Mouse (Mus musculus) kidney, embryonic 15.5 days (tissue): Measurements from ENCODE around the gene Sptlc2. TPM values are rescaled to one million over a fixed set of nuclear protein-coding genes. Genes with fewer than 3 reads are reported as not detected.
A peak's percentile ranks its signal among the peaks of the same experiment; 100 is the strongest.

Source experiments
- ATAC-seq: fragments of 200-750 bp; cut with Nextera tagmentation; replicated peaks from 2 replicates; pipeline ENCODE4 v1.8.0; 2017; ENCODE audit warnings: moderate TSS enrichment; ENCODE audit not compliant: low FRiP score
- H3K27ac ChIP-seq: fragments of 300-500 bp; sonication (generic); 2 replicates; pipeline ENCODE4 v1.5.1; 2015; ENCODE audit warnings: mild to moderate bottlenecking, inconsistent platforms
- H3K27me3 ChIP-seq: fragments of 300-500 bp; sonication (generic); 2 replicates; pipeline ENCODE4 v1.6.1; 2015; ENCODE audit warnings: inconsistent platforms
- H3K36me3 ChIP-seq: fragments of 300-500 bp; sonication (generic); 2 replicates; pipeline ENCODE4 v1.6.1; 2015; ENCODE audit warnings: inconsistent platforms
- H3K4me1 ChIP-seq: fragments of 300-500 bp; sonication (generic); 2 replicates; pipeline ENCODE4 v1.6.1; 2015; ENCODE audit warnings: inconsistent platforms
- H3K4me2 ChIP-seq: fragments of 300-500 bp; sonication (generic); 2 replicates; pipeline ENCODE4 v1.6.1; 2015; ENCODE audit warnings: moderate library complexity, mild to moderate bottlenecking, inconsistent platforms
- H3K4me3 ChIP-seq: fragments of 300-500 bp; sonication (generic); replicated peaks from 2 replicates; pipeline ENCODE4 v1.5.1; 2015; ENCODE audit warnings: mild to moderate bottlenecking, inconsistent platforms
- H3K9ac ChIP-seq: fragments of 300-500 bp; sonication (generic); 2 replicates; pipeline ENCODE4 v1.6.1; 2015; ENCODE audit warnings: mild to moderate bottlenecking, inconsistent platforms
- H3K9me3 ChIP-seq: fragments of 300-500 bp; sonication (generic); replicated peaks from 2 replicates; pipeline ENCODE4 v1.6.1; 2016; ENCODE audit warnings: inconsistent platforms
- WGBS: fragments of 180-500 bp; shearing (Covaris S2); methylation state at CpG from one replicate; pipeline ENCODE4 v1.1.7; 2015; ENCODE audit warnings: mixed read lengths; 5-methylcytosine and 5-hydroxymethylcytosine counted together
- polyA plus RNA-seq: library from polyadenylated mRNA; unstranded; fragments of >200 nt; fragmentation: Nextera tagmentation; extraction: Ambion mirVana; gene quantifications from 2 replicates; pipeline ENCODE4 v1.2.1, GENCODE M21; 2015

Sptlc2 gene
- polyA plus RNA-seq, 1 experiment from 2014 or later, result 75.4 TPM

DNA sequence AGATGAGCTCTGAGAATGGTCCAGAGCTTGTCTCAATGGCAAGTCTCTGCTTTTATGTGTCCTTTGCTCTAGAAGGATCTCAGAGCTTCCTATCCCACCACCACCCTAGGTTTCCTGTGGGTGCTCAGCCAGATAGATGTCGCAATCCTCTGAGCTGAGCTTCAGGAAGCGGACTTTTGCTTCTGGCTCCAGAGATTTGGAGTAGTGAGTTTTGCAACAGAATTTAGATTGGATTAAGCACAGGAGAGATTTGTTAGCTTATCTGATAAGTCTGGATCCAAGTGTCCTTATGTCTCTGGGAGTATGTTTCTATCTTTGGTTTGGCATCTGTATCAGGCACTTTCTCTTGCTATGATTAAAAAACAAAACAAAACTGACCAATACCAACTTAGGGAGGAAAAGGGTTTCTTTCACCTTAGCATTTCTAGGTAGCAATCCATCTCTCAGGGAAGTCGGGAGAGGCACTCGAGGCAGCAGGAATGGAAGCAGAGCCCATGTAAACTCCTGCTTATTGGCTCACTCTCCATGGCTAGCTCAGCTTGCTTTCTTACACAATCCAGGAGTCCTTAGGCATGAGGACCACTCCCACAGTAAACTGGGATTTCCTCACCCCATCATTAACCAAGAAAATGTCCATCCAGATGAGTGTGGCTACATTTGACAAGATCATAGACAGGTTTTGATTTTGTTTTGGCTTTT, 5.4 kb upstream of the Sptlc2 start:
- Histone ChIP-seq H3K27ac (no peak overlapping the region), H3K36me3 (no peaks in the 10 kb centered on the region), H3K4me1 (no peaks in the 10 kb centered on the region), H3K9me3 (no peaks in the 10 kb centered on the region), H3K27me3 (no peaks in the 10 kb centered on the region), H3K4me3 (no peak overlapping the region), H3K4me2 (no peak overlapping the region), H3K9ac (no peak overlapping the region)
- WGBS, result 74% methylated on average over 4 of the region's 4 CpGs
- ATAC-seq, result no peak

DNA sequence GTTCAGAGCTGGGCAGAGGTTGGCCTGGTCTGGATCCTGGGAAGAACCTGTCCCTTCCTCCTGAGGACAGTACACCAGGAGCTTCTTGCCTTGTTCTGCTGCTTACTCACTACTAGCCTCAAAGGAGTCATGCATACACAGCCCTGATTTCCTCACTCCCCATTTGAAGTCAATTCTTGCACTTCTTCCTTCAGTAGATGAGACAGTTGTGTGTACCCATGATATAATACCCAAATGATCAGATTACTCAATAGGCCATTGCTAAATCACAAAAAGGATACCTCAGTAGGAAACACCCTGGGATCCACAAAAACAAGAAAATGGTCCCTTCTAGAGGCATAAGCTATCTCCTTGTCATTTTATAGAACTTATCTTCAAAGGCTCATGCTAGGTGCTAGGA, 3.2 kb upstream of the Sptlc2 start:
- Histone ChIP-seq H3K36me3 (no peaks in the 10 kb centered on the region), H3K4me3 (no peak overlapping the region), H3K4me1 (peaks cover 7% of the 10 kb centered on the region), H3K4me2 (no peak overlapping the region), H3K9me3 (no peaks in the 10 kb centered on the region), H3K9ac (no peak overlapping the region), H3K27ac (no peak overlapping the region), H3K27me3 (no peaks in the 10 kb centered on the region)
- ATAC-seq, result no peak

DNA sequence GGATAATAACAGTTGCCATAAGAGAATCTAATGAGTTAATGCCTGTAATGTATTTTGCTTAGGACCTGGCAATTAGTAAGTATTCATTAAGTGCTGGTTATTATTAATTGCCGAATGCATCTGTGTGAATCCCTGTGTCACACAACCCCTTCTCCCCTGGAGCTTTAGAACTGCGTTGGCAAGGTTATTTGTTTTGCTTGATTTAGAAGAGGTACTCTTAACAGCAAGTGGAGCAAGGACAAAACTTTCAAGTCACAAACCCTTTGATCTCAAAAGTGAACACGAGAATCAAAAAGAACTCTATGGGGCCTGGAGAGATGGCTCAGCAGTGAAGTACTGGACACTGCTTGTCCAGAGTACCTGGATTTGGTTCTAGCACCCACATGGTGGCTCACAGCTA, 1.1 kb upstream of the Sptlc2 start:
- no peak for ATAC-seq
- Histone ChIP-seq H3K9me3 (no peaks in the 10 kb centered on the region), H3K4me2 (peak overlapping the region; percentile 94), H3K36me3 (no peaks in the 10 kb centered on the region), H3K27ac (0 out of 2 replicates have a peak overlapping the region, but pooled peaks have one; percentile 89), H3K9ac (0 out of 2 replicates have a peak overlapping the region, but pooled peaks have one; percentile 32), H3K4me3 (peak overlapping the region; percentile 99; the same call in 1 of the 2 replicates), H3K27me3 (no peaks in the 10 kb centered on the region), H3K4me1 (peaks cover 13% of the 10 kb centered on the region)
- WGBS, result 63% methylated on average over 3 of the region's 3 CpGs

DNA sequence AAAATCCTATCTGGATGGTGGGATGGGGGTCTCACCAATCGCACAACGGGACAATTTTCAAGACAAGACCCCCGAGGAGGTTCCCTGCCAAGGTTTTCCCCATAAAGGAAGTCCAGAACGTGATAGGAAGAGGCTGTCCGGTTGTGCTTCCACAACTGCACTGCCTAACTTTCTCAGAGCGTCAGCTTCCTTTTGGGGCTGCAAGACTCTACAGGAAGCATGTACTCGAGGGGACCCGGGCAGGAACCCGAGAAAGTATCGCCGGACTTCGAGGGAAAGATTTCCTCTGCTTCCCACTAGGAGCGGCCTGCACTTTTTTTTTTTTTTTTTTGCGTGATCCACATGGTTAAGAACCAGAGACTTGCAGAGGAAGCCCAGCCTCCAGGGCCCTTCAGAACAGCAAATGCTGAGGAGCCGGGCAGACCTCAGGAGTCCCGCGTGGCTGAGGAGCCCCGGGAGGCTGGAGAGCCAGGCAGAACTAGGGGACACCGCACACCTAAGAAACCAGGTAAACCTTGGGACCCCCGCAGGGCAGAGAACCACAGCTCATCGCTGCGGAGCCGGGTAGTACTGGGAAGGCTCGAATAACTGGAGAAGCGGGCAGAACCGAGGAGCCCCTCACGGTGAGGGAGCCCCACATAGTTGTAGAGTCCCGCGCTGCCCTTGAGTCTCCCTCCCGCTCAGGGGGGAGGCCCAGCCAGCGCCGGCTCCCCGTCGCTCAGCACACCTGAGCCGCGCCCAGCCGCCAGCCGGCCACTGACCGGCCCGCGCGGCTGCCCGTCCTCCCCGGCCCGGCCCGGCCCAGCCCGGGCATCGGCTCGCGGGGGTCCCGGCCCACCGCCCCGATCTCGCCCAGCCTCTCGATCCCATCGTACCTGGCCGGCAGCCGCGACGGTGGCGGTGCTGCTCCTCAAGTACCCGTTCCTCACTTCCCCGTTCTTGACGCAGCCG, 709 bp downstream of the Sptlc2 start:
- Histone ChIP-seq H3K4me1 (peaks cover 13% of the 10 kb centered on the region), H3K9me3 (no peaks in the 10 kb centered on the region), H3K4me3 (peak overlapping the region; percentile 99), H3K27me3 (no peaks in the 10 kb centered on the region), H3K9ac (peak overlapping the region; percentile 90), H3K4me2 (peak overlapping the region; percentile 94), H3K36me3 (no peaks in the 10 kb centered on the region), H3K27ac (peak overlapping the region; percentile 87)
- peak; percentile 55 for ATAC-seq
- WGBS, result 1% methylated on average over 65 of the region's 65 CpGs

DNA sequence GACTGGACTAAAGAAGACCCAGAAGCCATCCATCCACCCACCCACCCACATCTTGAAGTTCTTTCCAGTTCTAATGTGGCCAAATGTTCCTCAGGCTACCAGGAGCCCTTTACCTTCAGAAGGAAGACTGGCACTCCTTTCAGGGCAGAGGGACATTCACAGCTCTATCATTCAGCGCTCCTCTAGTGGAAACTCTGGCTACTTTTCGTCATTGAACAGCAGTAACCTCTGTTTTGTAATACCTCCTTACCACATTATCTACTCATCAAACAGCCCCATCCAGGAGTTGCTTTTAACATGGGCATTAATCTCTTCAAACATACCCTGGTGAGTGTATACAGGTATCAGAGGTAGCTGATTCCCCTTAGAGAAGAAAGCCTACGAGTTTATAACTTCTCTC, 3.1 kb downstream of the Sptlc2 start:
- Histone ChIP-seq H3K4me3 (no peak overlapping the region), H3K9me3 (no peaks in the 10 kb centered on the region), H3K4me2 (no peak overlapping the region), H3K4me1 (peaks cover 18% of the 10 kb centered on the region), H3K27ac (no peak overlapping the region), H3K27me3 (no peaks in the 10 kb centered on the region), H3K9ac (no peak overlapping the region), H3K36me3 (no peaks in the 10 kb centered on the region)
- WGBS, result 83% methylated on average over 3 of the region's 3 CpGs
- ATAC-seq, result no peak

DNA sequence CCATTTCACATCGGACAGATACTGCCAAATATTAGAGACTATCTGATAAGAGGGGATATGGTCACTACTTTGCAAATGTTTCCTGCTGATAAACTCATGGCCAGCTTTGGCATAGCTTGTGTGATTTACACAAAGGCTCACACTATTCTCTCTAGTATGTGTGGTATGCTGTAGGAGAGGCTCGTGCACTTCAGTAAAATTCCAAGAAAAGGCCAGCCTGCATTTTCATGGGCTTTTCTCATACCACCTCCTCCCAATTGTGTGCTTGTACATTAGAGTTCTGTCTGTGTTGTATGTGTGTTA, 6.8 kb downstream of the Sptlc2 start:
- no peak for ATAC-seq
- H3K27ac ChIP-seq, result peak overlapping the region; percentile 41; the same call in 1 of the 2 replicates

DNA sequence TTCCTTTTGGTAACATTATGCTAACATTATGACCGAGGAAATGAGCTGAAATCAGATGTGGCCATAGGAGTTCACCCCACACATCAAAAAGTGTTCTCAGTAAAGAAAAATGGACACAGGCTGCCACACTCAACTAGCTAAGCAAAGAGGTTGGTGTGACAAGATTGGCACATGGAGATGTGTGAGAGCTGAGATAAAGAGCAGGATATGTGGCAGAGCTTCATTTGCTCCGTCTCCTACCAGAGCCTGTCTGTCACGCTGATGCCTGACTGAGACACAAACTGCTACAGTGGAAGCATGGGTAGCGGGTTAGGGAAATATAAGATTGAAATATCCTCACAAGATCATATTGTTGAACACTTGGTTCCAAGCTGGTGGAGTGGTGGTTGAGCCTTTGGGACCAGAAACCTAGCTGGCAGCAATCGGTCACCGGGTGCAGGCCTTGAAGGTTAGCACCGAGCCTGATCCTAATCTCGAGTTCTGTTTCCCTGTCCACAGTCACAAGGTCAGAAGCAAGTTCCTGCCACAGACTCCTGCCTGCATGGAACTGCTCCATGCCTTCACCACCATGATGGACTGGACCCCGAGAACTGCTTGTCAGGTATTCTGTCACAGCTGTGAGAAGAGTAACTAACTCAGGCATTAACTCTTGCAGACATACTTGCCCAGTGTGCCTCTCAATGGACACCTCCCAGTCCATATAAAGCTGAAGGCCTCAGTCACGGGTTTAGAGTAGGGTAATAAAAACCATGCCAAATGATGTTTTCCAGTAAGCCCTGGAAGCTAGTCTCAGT, 7.4 kb downstream of the Sptlc2 start:
- no peaks in the 10 kb centered on the region for H3K36me3 ChIP-seq
- ATAC-seq, result no peak
- no peaks in the 10 kb centered on the region for H3K9me3 ChIP-seq
- peaks cover 5% of the 10 kb centered on the region; the same call in 1 of the 2 replicates for H3K4me1 ChIP-seq
- H3K4me3 ChIP-seq, result no peak overlapping the region
- H3K27ac ChIP-seq, result peak overlapping the region; percentile 41; the same call in 1 of the 2 replicates
- 77% methylated on average over 10 of the region's 10 CpGs for WGBS
- no peak overlapping the region for H3K4me2 ChIP-seq
- H3K9ac ChIP-seq, result no peak overlapping the region
- H3K27me3 ChIP-seq, result no peaks in the 10 kb centered on the region

More for the DNA sequence above, 6.8 kb downstream of the Sptlc2 start:
- 58% methylated on average over 2 of the region's 2 CpGs for WGBS
- H3K4me2 ChIP-seq, result no peak overlapping the region
- no peak overlapping the region for H3K9ac ChIP-seq
- no peaks in the 10 kb centered on the region for H3K27me3 ChIP-seq
- H3K4me1 ChIP-seq, result peaks cover 11% of the 10 kb centered on the region
- H3K4me3 ChIP-seq, result no peak overlapping the region
- no peaks in the 10 kb centered on the region for H3K36me3 ChIP-seq
- H3K9me3 ChIP-seq, result no peaks in the 10 kb centered on the region

DNA sequence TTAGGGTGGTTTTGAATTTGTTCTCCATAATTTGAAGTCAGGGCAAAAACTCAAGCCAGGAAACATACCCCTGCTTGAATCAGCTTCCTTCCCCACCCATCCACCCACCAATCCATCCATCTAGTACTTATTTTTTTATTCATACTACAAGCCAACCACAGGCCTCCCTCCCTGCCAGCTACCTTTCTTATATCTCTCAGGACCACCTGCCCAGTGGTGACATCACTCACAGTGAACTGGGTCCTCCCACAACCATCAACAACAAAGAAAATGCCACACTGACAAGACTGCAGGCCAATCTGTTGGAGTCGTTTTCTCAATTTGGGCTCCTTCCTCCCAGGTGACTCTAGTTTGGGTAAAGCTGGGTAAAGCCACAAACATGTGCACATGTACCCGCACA, 8.7 kb downstream of the Sptlc2 start:
- WGBS, result 76% methylated on average over 2 of the region's 2 CpGs
- no peak for ATAC-seq
- H3K9ac ChIP-seq, result no peak overlapping the region
- 0 out of 2 replicates have a peak, but pooled peaks cover 5% of the 10 kb centered on the region for H3K4me1 ChIP-seq
- no peak overlapping the region for H3K4me2 ChIP-seq
- H3K36me3 ChIP-seq, result no peaks in the 10 kb centered on the region
- no peaks in the 10 kb centered on the region for H3K27me3 ChIP-seq
- no peak overlapping the region for H3K27ac ChIP-seq
- H3K9me3 ChIP-seq, result no peaks in the 10 kb centered on the region
- H3K4me3 ChIP-seq, result no peak overlapping the region

DNA sequence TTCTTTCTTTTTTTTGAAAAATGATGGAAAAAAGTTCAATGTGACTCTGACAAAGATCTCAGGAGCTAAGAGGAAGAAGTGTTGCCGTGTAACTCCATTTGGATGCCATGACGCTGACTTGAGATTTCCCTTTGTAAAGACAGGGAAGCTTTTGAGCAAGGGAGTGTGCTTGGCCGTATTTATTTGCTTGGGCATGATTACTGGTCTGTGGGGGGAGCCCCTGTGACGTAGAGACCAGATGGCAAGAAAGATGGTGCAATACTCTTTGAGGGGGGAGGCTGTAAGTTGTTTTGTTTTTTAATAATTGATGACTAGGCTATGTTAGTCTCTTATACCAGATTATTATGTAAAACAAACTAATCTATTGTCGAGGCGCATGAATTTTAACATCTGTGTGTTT, 14.0 kb downstream of the Sptlc2 start:
- Histone ChIP-seq H3K4me3 (no peak overlapping the region), H3K27me3 (no peaks in the 10 kb centered on the region)
- WGBS, result 86% methylated on average over 6 of the region's 6 CpGs

DNA sequence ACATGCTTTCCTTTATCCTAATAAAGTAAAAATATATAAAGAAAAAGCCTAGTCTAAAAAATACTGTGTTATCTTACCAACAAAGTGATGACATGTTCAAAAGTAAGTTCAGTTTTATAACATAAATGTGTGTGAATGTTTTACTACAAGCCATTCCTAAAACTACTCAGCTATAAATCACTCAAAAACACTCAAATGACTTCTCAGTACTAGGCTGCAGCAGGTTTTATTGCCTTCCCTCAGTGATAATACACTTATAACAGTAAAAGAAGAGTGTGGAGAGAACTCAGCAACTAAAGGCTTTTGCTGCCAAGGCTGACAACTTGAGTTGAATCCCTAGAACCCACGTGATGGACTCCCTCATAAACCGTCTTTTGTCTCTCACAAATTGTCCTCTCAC, 18.8 kb downstream of the Sptlc2 start:
- Histone ChIP-seq H3K9me3 (no peaks in the 10 kb centered on the region), H3K27ac (peak overlapping the region; percentile 48; the same call in 1 of the 2 replicates), H3K4me3 (no peak overlapping the region), H3K4me1 (peaks cover 14% of the 10 kb centered on the region), H3K9ac (no peak overlapping the region), H3K36me3 (peaks cover 21% of the 10 kb centered on the region), H3K27me3 (no peaks in the 10 kb centered on the region), H3K4me2 (no peak overlapping the region)
- peak; percentile 67; the same call in 1 of the 2 replicates for ATAC-seq
- 32% methylated on average over 2 of the region's 2 CpGs for WGBS

More for the DNA sequence above, 14.0 kb downstream of the Sptlc2 start:
- ATAC-seq, result no peak
- peaks cover 7% of the 10 kb centered on the region for H3K4me1 ChIP-seq
- H3K36me3 ChIP-seq, result no peaks in the 10 kb centered on the region
- H3K4me2 ChIP-seq, result no peak overlapping the region
- H3K9me3 ChIP-seq, result no peaks in the 10 kb centered on the region
- no peak overlapping the region for H3K9ac ChIP-seq
- H3K27ac ChIP-seq, result no peak overlapping the region

DNA sequence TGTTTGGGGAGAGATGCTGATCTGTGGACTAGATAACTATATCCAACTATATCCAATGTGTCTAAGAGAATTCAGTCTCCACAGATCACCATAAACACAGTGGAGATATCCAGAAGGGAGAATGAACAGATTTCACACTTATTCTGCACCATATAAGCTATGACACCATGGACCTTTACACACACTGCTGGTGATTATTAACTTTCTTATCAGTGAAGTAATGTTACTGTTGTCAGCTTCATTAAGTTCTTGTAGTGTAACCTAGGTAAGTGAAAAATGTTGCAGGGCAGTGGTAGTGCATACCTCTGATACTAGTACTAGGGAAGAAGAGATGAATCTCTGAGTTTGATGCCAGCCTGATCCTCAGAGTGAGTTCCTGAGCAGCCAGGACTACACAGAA, 20.1 kb downstream of the Sptlc2 start:
- H3K27me3 ChIP-seq, result no peaks in the 10 kb centered on the region
- ATAC-seq, result no peak
- H3K4me3 ChIP-seq, result no peak overlapping the region
- H3K9me3 ChIP-seq, result no peaks in the 10 kb centered on the region
- peaks cover 21% of the 10 kb centered on the region for H3K36me3 ChIP-seq
- no peak overlapping the region for H3K27ac ChIP-seq
- H3K4me2 ChIP-seq, result no peak overlapping the region
- H3K9ac ChIP-seq, result no peak overlapping the region
- H3K4me1 ChIP-seq, result peaks cover 17% of the 10 kb centered on the region

DNA sequence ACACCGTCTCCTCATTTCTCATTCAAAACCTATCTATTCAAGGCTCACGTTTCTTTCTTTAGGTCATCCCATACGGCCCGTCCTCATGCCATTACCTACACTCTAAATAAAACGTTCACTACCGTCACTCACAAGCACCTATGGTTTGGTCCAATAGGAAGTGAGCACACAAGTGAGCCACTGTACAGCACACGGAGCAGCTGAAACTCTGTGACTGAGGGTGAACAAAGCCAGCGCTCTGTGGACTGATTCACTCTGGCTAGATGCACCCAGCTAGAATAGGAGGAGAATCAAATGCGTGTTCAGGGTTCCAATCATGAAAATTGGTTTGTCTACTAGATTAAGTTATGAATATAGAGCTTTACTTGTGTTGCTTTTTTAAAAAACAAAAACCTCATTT, 22.5 kb downstream of the Sptlc2 start:
- Histone ChIP-seq H3K4me2 (no peak overlapping the region), H3K9ac (no peak overlapping the region), H3K27ac (no peak overlapping the region), H3K27me3 (no peaks in the 10 kb centered on the region), H3K4me3 (no peak overlapping the region), H3K36me3 (peaks cover 21% of the 10 kb centered on the region), H3K9me3 (no peaks in the 10 kb centered on the region), H3K4me1 (peaks cover 17% of the 10 kb centered on the region)
- 86% methylated on average over 9 of the region's 9 CpGs for WGBS
- no peak for ATAC-seq
